Mouse (Mus musculus) hindbrain, embryonic 10.5 days (tissue): ENCODE results near the gene Hemgn. TPM values are rescaled to one million over a fixed set of nuclear protein-coding genes. Genes with fewer than 3 reads are reported as not detected.

Experiments
- DNase-seq: peaks from one replicate; pipeline ENCODE4 v3.0.0-alpha.2; 2017; ENCODE audit warnings: low spot score
- H3K27ac ChIP-seq: fragments of 300-500 bp; sonication (generic); 2 replicates; pipeline ENCODE4 v1.5.1; 2016; ENCODE audit warnings: mild to moderate bottlenecking, moderate library complexity
- H3K27me3 ChIP-seq: fragments of 300-500 bp; sonication (generic); 2 replicates; pipeline ENCODE4 v1.6.1; 2016; ENCODE audit warnings: mild to moderate bottlenecking; ENCODE audit not compliant: poor library complexity, insufficient read depth, severe bottlenecking
- H3K36me3 ChIP-seq: fragments of 300-500 bp; sonication (generic); 2 replicates; pipeline ENCODE4 v1.6.1; 2016; ENCODE audit warnings: mild to moderate bottlenecking, moderate library complexity
- H3K4me1 ChIP-seq: fragments of 300-500 bp; sonication (generic); replicated peaks from 2 replicates; pipeline ENCODE4 v1.6.1; 2016; ENCODE audit warnings: mild to moderate bottlenecking
- H3K4me3 ChIP-seq: fragments of 300-500 bp; sonication (generic); 2 replicates; pipeline ENCODE4 v1.5.1; 2016; ENCODE audit warnings: mild to moderate bottlenecking, moderate library complexity
- H3K9me3 ChIP-seq: fragments of 300-500 bp; sonication (generic); 2 replicates; pipeline ENCODE4 v1.6.1; 2016; ENCODE audit warnings: mild to moderate bottlenecking, moderate library complexity
- WGBS: fragments of 180-500 bp; shearing (Covaris S2); methylation state at CpG from one replicate; pipeline ENCODE4 v1.1.7; 2016; 5-methylcytosine and 5-hydroxymethylcytosine counted together
- polyA plus RNA-seq: library from polyadenylated mRNA; unstranded; fragments of >200 nt; fragmentation: Nextera tagmentation; extraction: Ambion mirVana; gene quantifications from 2 replicates; pipeline ENCODE4 v1.2.1, GENCODE M21; 2016

Hemgn gene
- polyA plus RNA-seq, 1 experiment from 2014 or later = 14.3 TPM

DNA sequence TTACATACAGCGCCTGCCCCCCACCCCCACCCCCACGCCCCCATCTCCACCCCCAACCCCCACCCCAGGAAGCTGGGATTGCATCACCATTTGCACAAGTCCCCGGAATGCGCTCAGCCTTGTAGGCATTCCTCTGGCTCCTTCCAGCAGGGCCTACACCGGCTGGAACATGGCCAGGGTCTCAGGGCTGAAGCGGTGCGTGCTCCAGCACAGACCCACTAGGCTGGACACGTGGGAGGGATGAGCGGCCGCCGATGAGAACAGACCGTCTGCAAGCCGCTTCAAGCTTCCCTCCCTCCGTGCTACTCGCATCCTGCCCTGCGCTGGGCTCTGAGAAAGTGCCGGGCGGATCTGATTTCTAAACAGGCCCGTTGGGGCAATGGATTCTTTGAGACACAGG, 42.3 kb downstream of the Hemgn start:
- Histone ChIP-seq H3K27me3 (peaks cover 54% of the 10 kb centered on the region), H3K9me3 (no peaks in the 10 kb centered on the region), H3K36me3 (peaks cover 4% of the 10 kb centered on the region), H3K4me3 (peak overlapping the region; percentile 25), H3K4me1 (peaks cover 20% of the 10 kb centered on the region), H3K27ac (peak overlapping the region; percentile 26; the same call in 1 of the 2 replicates)
- WGBS = under 1% methylated on average over 19 of the region's 19 CpGs
- DNase-seq = peak; percentile 56

DNA sequence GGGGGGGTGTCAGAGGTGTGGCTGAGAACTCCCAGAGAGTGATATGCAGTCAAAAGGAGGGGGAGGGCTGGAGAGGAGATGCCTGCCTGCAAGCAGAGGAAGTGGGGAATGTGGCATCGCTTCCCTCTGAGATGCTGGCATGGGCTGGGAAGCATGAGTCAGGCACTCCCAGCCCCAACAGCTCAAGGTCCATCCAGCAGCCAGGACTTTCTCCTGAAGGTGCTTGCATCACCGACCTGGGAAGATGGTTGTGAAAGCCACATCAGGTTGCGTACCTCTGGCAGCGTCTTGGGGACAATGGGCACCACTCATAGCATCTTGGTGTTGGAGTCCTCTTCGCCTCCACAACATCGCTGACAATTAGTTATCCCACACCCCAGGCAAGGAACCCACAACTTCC, 42.9 kb downstream of the Hemgn start:
- no peak for DNase-seq
- peaks cover 20% of the 10 kb centered on the region for H3K4me1 ChIP-seq
- peaks cover 60% of the 10 kb centered on the region for H3K27me3 ChIP-seq
- 48% methylated on average over 6 of the region's 6 CpGs for WGBS
- no peak overlapping the region for H3K4me3 ChIP-seq
- H3K27ac ChIP-seq = no peak overlapping the region
- no peaks in the 10 kb centered on the region for H3K9me3 ChIP-seq
- H3K36me3 ChIP-seq = no peaks in the 10 kb centered on the region

DNA sequence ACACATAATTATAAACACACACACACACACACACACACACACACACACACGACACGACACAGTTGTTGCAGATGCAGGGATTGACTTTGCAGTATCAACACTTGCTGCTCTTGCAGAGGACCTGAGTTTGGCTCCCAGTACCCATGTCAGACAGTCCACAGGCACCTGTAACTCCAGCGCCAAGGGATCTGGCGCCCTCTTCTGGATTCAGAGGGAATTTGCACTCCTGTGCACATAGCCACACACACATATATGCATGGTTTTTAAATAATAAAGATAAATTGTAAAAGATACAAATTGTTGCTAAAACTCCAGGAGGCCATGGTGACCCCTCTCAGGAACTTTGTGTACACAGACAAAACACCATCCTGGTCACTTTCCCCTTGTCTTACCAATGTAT, 44.2 kb downstream of the Hemgn start:
- Histone ChIP-seq H3K27ac (no peak overlapping the region), H3K4me3 (no peak overlapping the region), H3K27me3 (peaks cover 63% of the 10 kb centered on the region), H3K36me3 (no peaks in the 10 kb centered on the region), H3K4me1 (peaks cover 16% of the 10 kb centered on the region), H3K9me3 (no peaks in the 10 kb centered on the region)
- 60% methylated on average over 4 of the region's 4 CpGs for WGBS
- no peak for DNase-seq

DNA sequence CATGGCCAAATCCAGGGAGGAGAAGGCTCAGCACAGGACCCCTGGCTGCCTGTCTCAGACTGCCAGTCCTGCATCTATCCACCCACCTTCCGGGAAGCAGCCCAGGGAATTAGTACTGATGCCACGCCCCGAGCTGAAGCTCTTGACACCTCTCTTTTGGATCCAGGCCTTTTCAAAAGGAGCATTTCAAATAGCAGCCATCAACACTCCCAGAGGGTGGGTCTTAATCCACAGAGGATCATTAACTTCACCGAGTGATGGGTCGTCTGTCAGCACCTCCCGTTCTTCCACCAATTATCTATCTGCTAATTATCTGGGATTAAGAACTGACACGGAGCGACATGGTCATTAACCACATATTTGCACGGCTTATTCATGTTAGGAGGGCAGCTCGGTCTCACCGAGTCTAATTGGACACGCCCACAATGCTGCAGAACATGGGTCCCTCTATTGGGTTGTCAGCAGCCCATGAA, 45.8 kb downstream of the Hemgn start:
- H3K27ac ChIP-seq = no peak overlapping the region
- no peak overlapping the region for H3K4me3 ChIP-seq
- H3K27me3 ChIP-seq = peaks cover 63% of the 10 kb centered on the region

DNA sequence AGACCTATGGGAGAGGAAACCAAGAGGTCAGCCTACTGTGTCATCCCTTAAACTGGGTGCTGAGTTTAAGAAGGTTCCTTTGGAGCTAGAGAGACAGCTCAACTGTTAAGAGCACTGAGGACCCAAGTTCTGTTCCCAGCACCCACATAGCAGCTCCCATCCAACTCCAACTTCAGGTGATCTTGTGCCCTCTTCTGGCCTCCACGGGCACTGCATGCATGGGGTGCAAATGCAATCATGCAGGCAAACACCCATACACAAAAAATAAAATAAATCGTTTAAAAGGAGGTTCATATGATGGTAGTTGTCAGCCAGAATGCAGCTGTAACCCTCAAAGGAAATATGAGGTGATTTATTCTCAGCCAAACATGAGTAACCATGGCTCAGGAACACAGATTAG, 48.9 kb downstream of the Hemgn start:
- peaks cover 7% of the 10 kb centered on the region for H3K4me1 ChIP-seq
- peaks cover 37% of the 10 kb centered on the region for H3K27me3 ChIP-seq
- DNase-seq = no peak
- H3K27ac ChIP-seq = no peak overlapping the region
- 78% methylated on average over 2 of the region's 2 CpGs for WGBS
- no peak overlapping the region for H3K4me3 ChIP-seq
- H3K36me3 ChIP-seq = no peaks in the 10 kb centered on the region
- H3K9me3 ChIP-seq = no peaks in the 10 kb centered on the region

More for the DNA sequence above, 45.8 kb downstream of the Hemgn start:
- WGBS = 27% methylated on average over 12 of the region's 12 CpGs
- no peak for DNase-seq
- Histone ChIP-seq H3K4me1 (peaks cover 16% of the 10 kb centered on the region), H3K9me3 (no peaks in the 10 kb centered on the region), H3K36me3 (no peaks in the 10 kb centered on the region)

DNA sequence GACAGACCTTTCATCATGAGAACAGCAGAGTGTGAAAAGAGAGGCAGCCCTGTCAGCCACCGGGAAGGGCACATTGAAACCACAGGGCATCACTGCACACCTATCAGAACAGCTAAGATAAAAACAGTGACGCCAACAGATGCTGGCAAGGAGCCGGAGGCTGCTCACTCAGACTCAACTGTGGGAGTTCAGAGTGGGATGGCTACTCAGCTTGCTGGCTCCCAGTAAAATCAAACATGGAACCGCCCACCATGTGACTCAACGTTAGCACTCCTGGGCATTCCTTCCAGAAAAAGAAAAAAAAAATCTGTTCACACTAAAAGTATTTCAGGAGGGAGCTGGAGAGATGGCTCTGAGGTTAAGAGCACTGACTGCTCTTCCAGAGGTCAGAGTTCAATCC, 52.0 kb downstream of the Hemgn start:
- Histone ChIP-seq H3K27ac (no peak overlapping the region), H3K4me1 (no peaks in the 10 kb centered on the region), H3K9me3 (no peaks in the 10 kb centered on the region), H3K36me3 (no peaks in the 10 kb centered on the region), H3K27me3 (peaks cover 26% of the 10 kb centered on the region), H3K4me3 (no peak overlapping the region)
- WGBS = 78% methylated on average over 5 of the region's 5 CpGs
- DNase-seq = no peak

DNA sequence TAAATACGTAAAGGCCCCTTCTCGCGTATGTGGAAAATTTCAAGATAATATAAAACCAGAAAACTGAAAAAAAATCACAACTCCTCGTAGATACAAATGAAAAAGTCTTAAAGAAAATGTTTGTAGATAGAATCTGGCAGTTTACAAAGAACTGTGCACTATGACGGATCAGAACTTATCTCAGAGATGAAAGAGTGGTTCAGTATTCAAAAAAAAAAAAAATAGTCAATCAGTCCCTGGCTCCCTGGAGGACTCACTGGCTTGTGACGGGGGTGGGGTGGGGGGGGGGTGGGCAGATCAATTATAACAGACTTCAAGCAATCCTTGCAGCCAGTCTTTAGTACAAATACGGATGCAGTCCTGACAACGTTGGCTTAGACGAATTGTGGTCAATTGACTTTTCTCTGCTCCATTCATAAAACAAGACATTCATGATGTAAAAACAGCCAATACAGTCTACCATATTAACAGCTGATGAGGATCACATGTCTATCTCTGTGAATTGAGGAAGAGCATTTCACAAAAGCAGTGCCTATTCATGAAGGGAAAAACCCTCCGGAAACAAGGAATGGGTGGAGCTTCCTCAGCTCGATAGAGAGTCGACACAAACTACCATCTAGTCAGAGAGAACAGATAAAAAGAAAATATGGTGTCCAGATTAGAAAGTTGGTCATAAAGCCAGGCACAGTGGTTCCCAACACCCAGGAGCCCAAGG, 53.6 kb downstream of the Hemgn start:
- Histone ChIP-seq H3K4me3 (no peak overlapping the region), H3K36me3 (no peaks in the 10 kb centered on the region), H3K27ac (no peak overlapping the region), H3K4me1 (no peaks in the 10 kb centered on the region), H3K9me3 (no peaks in the 10 kb centered on the region), H3K27me3 (peaks cover 31% of the 10 kb centered on the region)
- 84% methylated on average over 12 of the region's 12 CpGs for WGBS
- DNase-seq = no peak

DNA sequence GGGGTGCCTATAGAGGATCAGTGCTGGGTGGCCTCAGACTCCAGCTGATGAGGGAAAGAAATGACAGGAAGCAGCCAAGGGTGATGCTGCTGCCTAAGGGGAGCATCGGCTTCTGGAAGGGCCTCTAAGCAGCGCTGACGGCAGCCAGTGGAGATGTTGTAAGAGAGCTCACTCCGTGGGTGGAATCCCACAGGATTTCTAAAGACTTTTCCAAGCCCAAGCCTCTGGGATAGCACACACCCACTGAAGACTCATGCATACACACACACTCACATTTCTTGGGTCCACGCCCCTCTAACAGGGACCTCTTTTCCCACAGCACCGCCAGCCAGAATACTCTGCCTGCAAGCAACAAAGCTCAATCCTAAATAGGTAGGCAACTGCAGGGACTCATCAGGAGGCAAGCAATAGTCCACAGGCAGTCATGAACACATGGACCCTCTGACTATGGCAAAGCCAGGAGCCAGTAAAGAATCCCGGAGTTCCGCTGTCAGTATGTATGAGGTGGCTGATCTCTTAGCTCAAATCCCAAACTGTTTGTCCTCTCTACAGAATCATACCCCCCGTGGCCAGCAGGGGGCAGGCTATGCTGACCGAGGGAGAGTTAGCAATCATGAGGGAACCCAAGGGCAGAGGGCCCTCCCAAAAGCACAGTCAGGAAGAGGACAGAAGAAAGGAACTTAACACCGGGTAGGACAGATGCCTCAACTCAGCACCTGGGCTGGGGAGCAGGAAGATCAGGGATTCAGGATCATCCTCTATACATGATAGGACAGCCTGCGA, 56.8 kb downstream of the Hemgn start:
- WGBS = 51% methylated on average over 12 of the region's 12 CpGs
- no peaks in the 10 kb centered on the region for H3K36me3 ChIP-seq
- H3K27ac ChIP-seq = no peak overlapping the region
- DNase-seq = peak; percentile 76
- peaks cover 15% of the 10 kb centered on the region for H3K4me1 ChIP-seq
- peaks cover 57% of the 10 kb centered on the region for H3K27me3 ChIP-seq
- no peaks in the 10 kb centered on the region for H3K9me3 ChIP-seq
- no peak overlapping the region for H3K4me3 ChIP-seq

DNA sequence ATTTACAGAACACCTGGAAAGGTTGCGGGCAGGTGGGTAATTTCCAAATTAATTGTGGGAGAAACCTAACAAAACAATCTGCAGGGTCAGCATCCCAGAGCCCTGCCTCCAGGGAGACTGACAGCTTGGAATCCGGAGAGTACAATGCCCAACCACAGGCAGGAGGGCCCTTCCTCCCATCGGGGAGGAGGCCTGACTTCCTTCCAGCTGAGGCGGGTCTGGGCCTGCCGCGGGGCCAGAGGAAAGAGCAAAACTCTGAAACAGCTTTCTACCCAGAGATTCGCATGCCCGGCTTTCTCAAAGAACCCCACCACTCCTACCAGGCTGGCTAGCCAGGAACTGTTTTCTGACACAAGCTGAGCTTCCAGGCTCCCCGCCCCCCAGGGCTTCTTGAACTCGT, 60.3 kb downstream of the Hemgn start:
- peaks cover 15% of the 10 kb centered on the region for H3K4me1 ChIP-seq
- no peaks in the 10 kb centered on the region for H3K36me3 ChIP-seq
- peak overlapping the region; percentile 42; the same call in 1 of the 2 replicates for H3K27ac ChIP-seq
- H3K4me3 ChIP-seq = no peak overlapping the region
- 7% methylated on average over 10 of the region's 10 CpGs for WGBS
- H3K27me3 ChIP-seq = peaks cover 90% of the 10 kb centered on the region
- no peaks in the 10 kb centered on the region for H3K9me3 ChIP-seq
- DNase-seq = peak; percentile 29

DNA sequence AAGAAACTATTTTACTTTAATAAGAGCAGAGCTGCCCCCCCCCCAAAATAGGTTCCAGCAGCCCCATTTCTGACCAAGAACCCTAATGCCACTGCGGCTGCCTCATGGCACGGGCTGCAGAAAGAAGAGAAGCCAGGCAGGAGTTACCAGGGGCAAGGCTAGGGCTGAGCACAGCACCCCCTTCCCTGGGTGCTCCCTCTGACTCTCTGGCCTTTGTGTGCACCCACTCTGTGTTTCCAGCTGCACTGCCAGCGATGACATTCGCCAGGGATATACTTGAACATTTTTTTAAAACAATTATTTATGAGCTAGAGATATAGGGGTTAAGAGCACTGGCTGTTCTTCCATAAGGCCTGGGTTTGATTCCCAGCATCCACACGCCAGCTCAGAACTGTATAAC, 63.8 kb downstream of the Hemgn start:
- DNase-seq = no peak
- no peaks in the 10 kb centered on the region for H3K36me3 ChIP-seq
- WGBS = 42% methylated on average over 5 of the region's 5 CpGs
- H3K9me3 ChIP-seq = no peaks in the 10 kb centered on the region
- H3K27ac ChIP-seq = no peak overlapping the region
- peaks cover 97% of the 10 kb centered on the region for H3K27me3 ChIP-seq
- H3K4me3 ChIP-seq = no peak overlapping the region
- peaks cover 21% of the 10 kb centered on the region for H3K4me1 ChIP-seq

DNA sequence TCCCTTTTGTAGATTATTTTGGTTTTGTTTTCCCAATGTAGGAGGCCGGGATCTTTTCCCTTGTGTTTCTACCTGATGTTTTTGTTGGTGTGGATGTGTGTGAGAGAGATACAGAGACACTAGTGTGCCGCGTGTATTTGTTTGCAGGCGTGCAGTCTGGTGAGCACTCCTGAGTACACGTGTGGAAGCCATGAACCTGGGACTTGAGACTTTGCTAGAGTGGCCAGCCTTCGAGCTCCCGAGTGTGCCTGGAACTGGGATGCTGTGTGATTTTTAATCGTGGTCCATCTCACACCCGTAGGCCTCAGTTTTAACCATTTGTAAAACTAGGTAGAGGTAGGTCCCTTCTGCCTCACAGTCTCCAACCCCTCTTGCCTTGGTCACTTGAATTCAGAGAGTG, 64.4 kb downstream of the Hemgn start:
- Histone ChIP-seq H3K4me3 (no peak overlapping the region), H3K27me3 (peaks cover 99% of the 10 kb centered on the region), H3K27ac (no peak overlapping the region), H3K4me1 (peaks cover 27% of the 10 kb centered on the region), H3K36me3 (no peaks in the 10 kb centered on the region), H3K9me3 (no peaks in the 10 kb centered on the region)
- DNase-seq = peak; percentile 22
- 19% methylated on average over 9 of the region's 9 CpGs for WGBS

DNA sequence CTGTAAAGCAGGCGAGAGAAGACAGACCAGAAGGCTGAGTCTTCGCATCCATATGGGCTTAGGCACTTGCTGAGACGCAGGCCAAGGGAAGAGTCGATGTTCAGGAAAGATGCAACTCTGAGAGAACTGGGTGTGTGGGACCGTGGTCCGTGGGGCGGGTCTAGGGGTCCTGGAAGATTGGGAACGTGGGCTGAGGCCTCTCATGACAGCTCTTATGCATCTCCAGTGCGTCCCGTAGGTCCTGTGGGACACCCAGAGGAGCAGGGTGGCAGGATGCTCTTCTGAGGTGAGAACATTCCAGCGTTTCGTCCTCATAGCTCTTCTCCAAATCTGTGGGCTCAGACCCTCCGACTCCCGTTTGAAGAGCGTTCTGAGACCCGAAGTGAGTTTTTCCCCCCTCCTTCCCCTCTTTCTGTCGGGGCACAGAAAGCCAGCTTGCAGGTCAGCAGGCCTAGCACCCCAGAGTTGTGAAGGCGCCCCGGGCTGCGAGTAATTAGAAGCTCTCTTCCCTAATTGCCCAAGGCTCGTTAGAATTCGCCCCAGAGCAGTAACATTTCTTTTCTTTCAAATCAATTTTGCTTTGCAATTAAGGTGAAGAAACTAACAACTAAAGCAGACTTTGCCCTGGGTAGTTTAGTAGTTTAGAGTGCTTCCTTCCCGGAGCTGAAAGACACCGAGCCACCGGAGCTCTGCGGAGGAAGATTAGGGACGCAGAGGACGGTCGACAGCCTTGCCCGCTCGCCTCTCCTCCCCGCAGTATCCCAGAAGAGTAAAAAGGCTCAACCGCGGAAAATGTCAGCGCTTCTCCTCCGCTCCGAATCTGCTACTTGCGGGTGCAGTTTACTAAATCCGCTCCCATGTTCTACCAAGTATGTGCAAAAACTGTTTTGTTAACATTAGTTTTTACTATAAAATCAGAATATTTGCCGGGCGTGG, 65.5 kb downstream of the Hemgn start:
- DNase-seq = peak; percentile 41
- Histone ChIP-seq H3K27ac (no peak overlapping the region), H3K9me3 (no peaks in the 10 kb centered on the region), H3K27me3 (peaks cover 99% of the 10 kb centered on the region), H3K4me1 (peaks cover 27% of the 10 kb centered on the region), H3K36me3 (no peaks in the 10 kb centered on the region), H3K4me3 (no peak overlapping the region)
- 2% methylated on average over 41 of the region's 41 CpGs for WGBS
